Mouse (Mus musculus): ENCODE data around the gene Nr2f2. TPM values are rescaled to one million over a fixed set of nuclear protein-coding genes. Genes with fewer than 3 reads are reported as not detected.

Gene Nr2f2
- total and polyA plus RNA-seq, 3 experiments, result 109 to 472 (median 132) TPM

GRCm38 (mm10) chr7:70332064-70332850, 34.3 kb downstream of the Nr2f2 start:
- DNase-seq, result peak; percentile 23

- peak; percentile 86 for DNase-seq
Observed at GRCm38 (mm10) chr7:70331243-70332063, 35.1 kb downstream of the Nr2f2 start.

GRCm38 (mm10) chr7:70330761-70331242, 35.7 kb downstream of the Nr2f2 start:
- DNase-seq, result peak; percentile 33

GRCm38 (mm10) chr7:70330207-70330562, 36.4 kb downstream of the Nr2f2 start:
- no peak for DNase-seq

- DNase-seq, result no peak
Observed at GRCm38 (mm10) chr7:70329521-70330206, 36.9 kb downstream of the Nr2f2 start.

GRCm38 (mm10) chr7:70329037-70329516, 37.5 kb downstream of the Nr2f2 start:
- no peak for DNase-seq

- DNase-seq, result no peak
Observed at GRCm38 (mm10) chr7:70328206-70329036, 38.1 kb downstream of the Nr2f2 start.

GRCm38 (mm10) chr7:70327191-70327590, 39.3 kb downstream of the Nr2f2 start:
- no peak for DNase-seq

- peak; percentile 26 for DNase-seq
Observed at GRCm38 (mm10) chr7:70326176-70327035, 40.1 kb downstream of the Nr2f2 start.

- DNase-seq, result peak; percentile 67
Observed at GRCm38 (mm10) chr7:70325381-70325780, 41.2 kb downstream of the Nr2f2 start.

GRCm38 (mm10) chr7:70324541-70324940, 42.0 kb downstream of the Nr2f2 start:
- no peak for DNase-seq

- no peak for DNase-seq
Observed at GRCm38 (mm10) chr7:70324041-70324440, 42.5 kb downstream of the Nr2f2 start.

GRCm38 (mm10) chr7:70305716-70306115, 60.8 kb downstream of the Nr2f2 start:
- no peak for DNase-seq

- DNase-seq, result no peak
Observed at GRCm38 (mm10) chr7:70304426-70304825, 62.1 kb downstream of the Nr2f2 start.
